Mouse (Mus musculus) heart, postnatal 0 days (tissue): ENCODE data around the gene Stra6.

Source experiments
- CTCF ChIP-seq: IDR thresholded peaks from 2 replicates; pipeline ENCODE4 v1.5.1; 2016; ENCODE audit warnings: antibody characterized with exemption, control low read depth, low read depth
- EP300 ChIP-seq: IDR thresholded peaks from 2 replicates; pipeline ENCODE4 v1.6.1; 2016; ENCODE audit warnings: antibody characterized with exemption, low read depth

DNA sequence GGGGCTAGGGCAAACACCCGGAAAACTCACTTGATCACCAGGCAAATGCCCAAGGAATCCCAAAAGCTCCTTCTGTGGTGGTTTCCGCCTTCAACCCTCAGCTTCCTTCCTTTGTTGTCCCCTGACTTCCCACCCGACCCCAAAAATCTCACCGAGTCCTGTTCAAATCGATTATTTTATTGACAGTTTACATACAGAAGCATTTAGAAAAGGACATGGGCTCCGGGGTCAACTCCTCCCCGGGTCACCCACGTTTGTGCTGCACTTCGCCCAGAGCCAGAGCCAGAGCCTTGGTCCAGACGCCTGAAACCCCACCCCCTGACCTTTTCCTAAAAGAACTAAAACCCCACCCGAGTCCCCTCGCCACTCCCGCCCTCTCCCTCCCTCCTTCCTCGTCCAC is 132.6 kb downstream of the Stra6 start:
- TF ChIP-seq CTCF: no peak
- TF ChIP-seq EP300: no peak
